Mouse (Mus musculus): Measurements from ENCODE around the gene Zfyve1. TPM values are rescaled to one million over a fixed set of nuclear protein-coding genes. Genes with fewer than 3 reads are reported as not detected.

The Zfyve1 gene
- polyA plus RNA-seq, 1 experiment: 31.1 TPM

GRCm38 (mm10) chr12:83582106-83582505 lies 14.9 kb downstream of the Zfyve1 start:
- H3K4me1 ChIP-seq (ENCODE audit: control insufficient read depth, insufficient read depth, low read length): no peaks in the 10 kb centered on the region
- no peak overlapping the region for H3K4me3 ChIP-seq (ENCODE audit: insufficient read depth, low read length)
- TF ChIP-seq POLR2A (IDR thresholded peaks at IDR 0.05; ENCODE audit: low read depth, low read length) (no peak), CTCF (IDR thresholded peaks at IDR 0.05; ENCODE audit: borderline replicate concordance, insufficient read depth, low read length) (no peak)
- no peak overlapping the region for H3K27ac ChIP-seq (ENCODE audit: insufficient read depth, low read length)

GRCm38 (mm10) chr12:83580283-83580682 lies 16.7 kb downstream of the Zfyve1 start:
- Histone ChIP-seq H3K4me3 (ENCODE audit: insufficient read depth, low read length) (no peak overlapping the region), H3K4me1 (ENCODE audit: control insufficient read depth, insufficient read depth, low read length) (no peaks in the 10 kb centered on the region), H3K27ac (ENCODE audit: insufficient read depth, low read length) (no peak overlapping the region)
- TF ChIP-seq POLR2A (IDR thresholded peaks at IDR 0.05; ENCODE audit: low read depth, low read length) (no peak), CTCF (IDR thresholded peaks at IDR 0.05; ENCODE audit: borderline replicate concordance, insufficient read depth, low read length) (no peak)

- no peaks in the 10 kb centered on the region for H3K4me1 ChIP-seq (ENCODE audit: control insufficient read depth, insufficient read depth, low read length)
- no peak overlapping the region for H3K27ac ChIP-seq (ENCODE audit: insufficient read depth, low read length)
- TF ChIP-seq POLR2A (IDR thresholded peaks at IDR 0.05; ENCODE audit: low read depth, low read length): no peak
- H3K4me3 ChIP-seq (ENCODE audit: insufficient read depth, low read length): no peak overlapping the region
Measured at GRCm38 (mm10) chr12:83578896-83579569, 18.0 kb downstream of the Zfyve1 start.

- no peak overlapping the region for H3K4me3 ChIP-seq (ENCODE audit: insufficient read depth, low read length)
- TF ChIP-seq POLR2A (IDR thresholded peaks at IDR 0.05; ENCODE audit: low read depth, low read length): no peak
- TF ChIP-seq CTCF (IDR thresholded peaks at IDR 0.05; ENCODE audit: borderline replicate concordance, insufficient read depth, low read length): no peak
- no peaks in the 10 kb centered on the region for H3K4me1 ChIP-seq (ENCODE audit: control insufficient read depth, insufficient read depth, low read length)
- no peak overlapping the region for H3K27ac ChIP-seq (ENCODE audit: insufficient read depth, low read length)
Measured at GRCm38 (mm10) chr12:83578356-83578755, 18.7 kb downstream of the Zfyve1 start.

- TF ChIP-seq POLR2A (IDR thresholded peaks at IDR 0.05; ENCODE audit: low read depth, low read length): no peak
- H3K27ac ChIP-seq (ENCODE audit: insufficient read depth, low read length): no peak overlapping the region
- no peaks in the 10 kb centered on the region for H3K4me1 ChIP-seq (ENCODE audit: control insufficient read depth, insufficient read depth, low read length)
Measured at GRCm38 (mm10) chr12:83577445-83577844, 19.6 kb downstream of the Zfyve1 start.

GRCm38 (mm10) chr12:83572717-83573116 lies 24.3 kb downstream of the Zfyve1 start:
- Histone ChIP-seq H3K4me1 (ENCODE audit: control insufficient read depth, insufficient read depth, low read length) (no peaks in the 10 kb centered on the region), H3K4me3 (ENCODE audit: insufficient read depth, low read length) (no peak overlapping the region), H3K27ac (ENCODE audit: insufficient read depth, low read length) (no peak overlapping the region)
- TF ChIP-seq POLR2A (IDR thresholded peaks at IDR 0.05; ENCODE audit: low read depth, low read length) (no peak), CTCF (IDR thresholded peaks at IDR 0.05; ENCODE audit: borderline replicate concordance, insufficient read depth, low read length) (no peak)

More at GRCm38 (mm10) chr12:83577445-83577844, 19.6 kb downstream of the Zfyve1 start:
- no peak overlapping the region for H3K4me3 ChIP-seq (ENCODE audit: insufficient read depth, low read length)

- H3K27ac ChIP-seq (ENCODE audit: insufficient read depth, low read length): no peak overlapping the region
- H3K4me1 ChIP-seq (ENCODE audit: control insufficient read depth, insufficient read depth, low read length): no peaks in the 10 kb centered on the region
- H3K4me3 ChIP-seq (ENCODE audit: insufficient read depth, low read length): no peak overlapping the region
- no peak for TF ChIP-seq CTCF (IDR thresholded peaks at IDR 0.05; ENCODE audit: borderline replicate concordance, insufficient read depth, low read length)
- no peak for TF ChIP-seq POLR2A (IDR thresholded peaks at IDR 0.05; ENCODE audit: low read depth, low read length)
Measured at GRCm38 (mm10) chr12:83569866-83570265, 27.2 kb downstream of the Zfyve1 start.

GRCm38 (mm10) chr12:83562589-83562988 lies 34.4 kb downstream of the Zfyve1 start:
- Histone ChIP-seq H3K4me1 (ENCODE audit: control insufficient read depth, insufficient read depth, low read length) (peaks cover under 1% of the 10 kb centered on the region; the same call in 1 of the 2 replicates), H3K4me3 (ENCODE audit: insufficient read depth, low read length) (no peak overlapping the region), H3K27ac (ENCODE audit: insufficient read depth, low read length) (no peak overlapping the region)
- no peak for TF ChIP-seq POLR2A (IDR thresholded peaks at IDR 0.05; ENCODE audit: low read depth, low read length)
- TF ChIP-seq CTCF (IDR thresholded peaks at IDR 0.05; ENCODE audit: borderline replicate concordance, insufficient read depth, low read length): no peak

GRCm38 (mm10) chr12:83560189-83560588 lies 36.8 kb downstream of the Zfyve1 start:
- peaks cover 3% of the 10 kb centered on the region; the same call in 1 of the 2 replicates for H3K4me1 ChIP-seq (ENCODE audit: control insufficient read depth, insufficient read depth, low read length)
- H3K4me3 ChIP-seq (ENCODE audit: insufficient read depth, low read length): no peak overlapping the region
- no peak overlapping the region for H3K27ac ChIP-seq (ENCODE audit: insufficient read depth, low read length)
- TF ChIP-seq CTCF (IDR thresholded peaks at IDR 0.05; ENCODE audit: borderline replicate concordance, insufficient read depth, low read length) (no peak), POLR2A (IDR thresholded peaks at IDR 0.05; ENCODE audit: low read depth, low read length) (no peak)

- TF ChIP-seq CTCF (IDR thresholded peaks at IDR 0.05; ENCODE audit: borderline replicate concordance, insufficient read depth, low read length) (no peak), POLR2A (IDR thresholded peaks at IDR 0.05; ENCODE audit: low read depth, low read length) (no peak)
- Histone ChIP-seq H3K4me3 (ENCODE audit: insufficient read depth, low read length) (no peak overlapping the region), H3K4me1 (ENCODE audit: control insufficient read depth, insufficient read depth, low read length) (peaks cover 3% of the 10 kb centered on the region; the same call in 1 of the 2 replicates), H3K27ac (ENCODE audit: insufficient read depth, low read length) (no peak overlapping the region)
Measured at GRCm38 (mm10) chr12:83558496-83558895, 38.5 kb downstream of the Zfyve1 start.

Measured in embryonic fibroblast, embryonic 13.5 days (primary cell).